Mouse (Mus musculus) intestine, postnatal 0 days (tissue): ENCODE measurements around the gene Kcng1. TPM values are rescaled to one million over a fixed set of nuclear protein-coding genes. Genes with fewer than 3 reads are reported as not detected.

Source experiments
- ATAC-seq: fragments of 200-750 bp; cut with Nextera tagmentation; 2 replicates; pipeline ENCODE4 v1.8.0; 2017; ENCODE audit warnings: mild to moderate bottlenecking, moderate TSS enrichment, moderate library complexity
- H3K27ac ChIP-seq: fragments of 300-500 bp; sonication (generic); 2 replicates; pipeline ENCODE4 v1.5.1; 2014; ENCODE audit warnings: mild to moderate bottlenecking, low read depth, low read length, moderate library complexity
- H3K27me3 ChIP-seq: fragments of 300-500 bp; sonication (generic); replicated peaks from 2 replicates; pipeline ENCODE4 v1.6.1; 2014; ENCODE audit warnings: low read length, mixed read lengths; ENCODE audit not compliant: control insufficient read depth, insufficient read depth
- H3K36me3 ChIP-seq: fragments of 300-500 bp; sonication (generic); 2 replicates; pipeline ENCODE4 v1.6.1; 2014; ENCODE audit warnings: mild to moderate bottlenecking, moderate library complexity; ENCODE audit not compliant: control insufficient read depth, insufficient read depth
- H3K4me1 ChIP-seq: fragments of 300-500 bp; sonication (generic); replicated peaks from 2 replicates; pipeline ENCODE4 v1.6.1; 2014; ENCODE audit warnings: antibody characterized with exemption, low read length, mixed read lengths; ENCODE audit not compliant: control insufficient read depth, insufficient read depth
- H3K4me2 ChIP-seq: fragments of 300-500 bp; sonication (generic); replicated peaks from 2 replicates; pipeline ENCODE4 v1.6.1; 2014; ENCODE audit warnings: low read depth, mild to moderate bottlenecking, moderate library complexity
- H3K4me3 ChIP-seq: fragments of 300-500 bp; sonication (generic); 2 replicates; pipeline ENCODE4 v1.5.1; 2014; ENCODE audit warnings: low read depth, low read length
- H3K9ac ChIP-seq: fragments of 300-500 bp; sonication (generic); 2 replicates; pipeline ENCODE4 v1.6.1; 2014; ENCODE audit warnings: mild to moderate bottlenecking, low read depth, low read length
- H3K9me3 ChIP-seq: fragments of 300-500 bp; sonication (generic); 2 replicates; pipeline ENCODE4 v1.6.1; 2016; ENCODE audit warnings: mixed run types; ENCODE audit not compliant: control insufficient read depth
- CTCF ChIP-seq: sonication (generic); IDR thresholded peaks from 2 replicates; pipeline ENCODE4 v1.5.1; 2016; ENCODE audit warnings: low read depth, mild to moderate bottlenecking, control low read depth, antibody characterized with exemption, moderate library complexity
- WGBS: fragments of 180-500 bp; shearing (Covaris S2); extraction: QIAGEN DNeasy Blood & Tissue Kit; methylation state at CpG from one replicate; pipeline ENCODE4 v1.1.7; 2014; 5-methylcytosine and 5-hydroxymethylcytosine counted together
- polyA plus RNA-seq: library from polyadenylated mRNA; unstranded; fragments of >200 nt; fragmentation: Nextera tagmentation; extraction: Ambion mirVana; gene quantifications from 2 replicates; pipeline ENCODE4 v1.2.1, GENCODE M21; 2015

Gene Kcng1
- polyA plus RNA-seq, 1 experiment from 2014 or later, result 1.8 TPM

DNA sequence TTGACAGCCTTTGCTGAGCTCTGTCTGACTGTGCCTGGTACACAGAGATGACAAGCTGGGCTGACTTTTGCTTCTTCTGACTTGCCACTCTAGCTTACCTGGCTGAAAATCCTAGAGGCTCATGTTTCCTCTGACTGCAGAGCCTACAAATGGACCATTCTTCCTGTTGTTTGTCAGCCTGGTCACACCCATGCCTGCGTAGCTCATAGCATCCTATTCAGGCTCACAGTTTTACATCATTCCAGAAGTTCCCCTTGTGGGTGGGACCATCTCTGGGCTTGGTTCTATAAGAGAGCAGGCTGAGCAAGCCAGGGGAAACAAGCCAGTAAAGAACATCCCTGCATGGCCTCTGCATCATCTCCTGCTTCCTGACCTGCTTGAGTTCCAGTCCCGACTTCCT, 8.3 kb upstream of the Kcng1 start:
- H3K36me3 ChIP-seq, result no peaks in the 10 kb centered on the region
- no peak overlapping the region for H3K4me3 ChIP-seq
- no peak overlapping the region for H3K4me2 ChIP-seq
- no peak for TF ChIP-seq CTCF
- 66% methylated on average over 2 of the region's 2 CpGs for WGBS
- H3K27me3 ChIP-seq, result no peaks in the 10 kb centered on the region
- no peak overlapping the region for H3K27ac ChIP-seq
- H3K9me3 ChIP-seq, result no peaks in the 10 kb centered on the region
- no peak overlapping the region for H3K9ac ChIP-seq
- no peaks in the 10 kb centered on the region for H3K4me1 ChIP-seq
- ATAC-seq, result no peak

DNA sequence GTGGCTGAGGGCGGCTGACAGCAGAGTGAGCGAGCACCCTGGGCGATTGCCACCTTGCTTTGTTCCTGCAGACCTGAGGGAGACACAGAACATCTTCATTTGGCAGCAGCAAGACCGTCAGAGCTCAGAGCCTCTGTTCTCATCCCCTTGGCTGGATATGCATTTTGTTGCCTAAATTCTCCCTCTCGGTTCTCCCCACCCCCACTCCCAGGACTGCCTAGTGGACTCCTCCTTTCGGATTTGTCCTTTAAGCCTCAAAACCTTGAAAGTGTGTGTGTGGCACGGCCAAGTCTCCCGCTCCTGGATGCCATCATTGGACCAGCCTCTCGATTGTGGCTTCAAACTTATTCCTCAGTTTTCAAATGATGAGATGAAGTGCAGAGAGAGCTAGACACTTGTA, 7.5 kb upstream of the Kcng1 start:
- no peaks in the 10 kb centered on the region for H3K27me3 ChIP-seq
- H3K4me3 ChIP-seq, result no peak overlapping the region
- no peak for TF ChIP-seq CTCF
- 64% methylated on average over 9 of the region's 9 CpGs for WGBS
- no peak overlapping the region for H3K9ac ChIP-seq
- ATAC-seq, result no peak
- H3K36me3 ChIP-seq, result no peaks in the 10 kb centered on the region
- H3K27ac ChIP-seq, result no peak overlapping the region
- no peak overlapping the region for H3K4me2 ChIP-seq
- no peaks in the 10 kb centered on the region for H3K4me1 ChIP-seq
- no peaks in the 10 kb centered on the region for H3K9me3 ChIP-seq

DNA sequence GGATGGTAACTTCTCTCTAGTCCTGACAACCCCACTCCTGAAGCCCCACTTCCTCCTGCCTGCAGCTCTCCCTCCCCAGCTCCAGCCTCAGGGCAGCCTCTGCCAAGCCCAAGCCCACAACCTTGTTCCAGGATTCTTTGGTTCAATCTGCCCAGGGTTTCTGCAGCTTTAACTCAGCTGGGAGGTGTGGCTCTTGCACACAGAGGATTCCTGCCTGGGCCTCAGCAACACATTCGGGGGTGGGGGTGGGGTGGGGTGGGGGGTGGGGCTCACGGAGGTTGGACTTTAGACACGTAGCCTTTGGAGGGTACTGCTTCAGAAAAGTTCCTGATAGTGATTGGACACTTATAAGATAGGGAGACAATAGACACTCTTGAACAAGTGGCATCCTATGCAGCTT, 5.5 kb upstream of the Kcng1 start:
- no peak overlapping the region for H3K4me3 ChIP-seq
- no peaks in the 10 kb centered on the region for H3K36me3 ChIP-seq
- H3K27me3 ChIP-seq, result peaks cover 6% of the 10 kb centered on the region; the same call in 1 of the 2 replicates
- no peak for TF ChIP-seq CTCF
- H3K9ac ChIP-seq, result no peak overlapping the region
- no peak for ATAC-seq
- H3K9me3 ChIP-seq, result no peaks in the 10 kb centered on the region
- no peak overlapping the region for H3K27ac ChIP-seq
- 7% methylated on average over 3 of the region's 3 CpGs for WGBS
- H3K4me1 ChIP-seq, result no peaks in the 10 kb centered on the region
- no peak overlapping the region for H3K4me2 ChIP-seq

DNA sequence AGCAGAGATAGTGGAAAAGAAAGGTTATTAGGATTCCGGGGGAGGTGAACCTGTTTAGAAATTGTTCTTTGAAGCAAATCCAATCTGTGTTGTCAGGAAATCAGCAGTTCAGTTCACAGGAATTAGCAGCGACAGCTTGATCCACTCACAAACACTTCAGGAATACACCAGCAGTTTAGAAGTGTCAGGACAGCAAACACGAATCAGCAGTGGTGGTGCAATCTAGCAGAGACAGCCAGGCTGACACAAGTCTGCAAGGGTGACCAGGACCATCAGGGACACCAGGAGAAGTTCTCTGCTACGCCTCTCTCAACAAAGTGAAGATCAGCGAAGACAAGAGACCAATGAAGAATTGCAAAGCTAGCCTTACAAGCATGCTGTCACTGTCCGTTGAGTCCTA, 3.6 kb upstream of the Kcng1 start:
- TF ChIP-seq CTCF, result no peak
- no peak overlapping the region for H3K4me3 ChIP-seq
- H3K9ac ChIP-seq, result no peak overlapping the region
- no peaks in the 10 kb centered on the region for H3K9me3 ChIP-seq
- no peaks in the 10 kb centered on the region for H3K4me1 ChIP-seq
- no peak overlapping the region for H3K27ac ChIP-seq
- peaks cover 24% of the 10 kb centered on the region for H3K27me3 ChIP-seq
- ATAC-seq, result no peak
- no peaks in the 10 kb centered on the region for H3K36me3 ChIP-seq
- 83% methylated on average over 6 of the region's 6 CpGs for WGBS
- no peak overlapping the region for H3K4me2 ChIP-seq

DNA sequence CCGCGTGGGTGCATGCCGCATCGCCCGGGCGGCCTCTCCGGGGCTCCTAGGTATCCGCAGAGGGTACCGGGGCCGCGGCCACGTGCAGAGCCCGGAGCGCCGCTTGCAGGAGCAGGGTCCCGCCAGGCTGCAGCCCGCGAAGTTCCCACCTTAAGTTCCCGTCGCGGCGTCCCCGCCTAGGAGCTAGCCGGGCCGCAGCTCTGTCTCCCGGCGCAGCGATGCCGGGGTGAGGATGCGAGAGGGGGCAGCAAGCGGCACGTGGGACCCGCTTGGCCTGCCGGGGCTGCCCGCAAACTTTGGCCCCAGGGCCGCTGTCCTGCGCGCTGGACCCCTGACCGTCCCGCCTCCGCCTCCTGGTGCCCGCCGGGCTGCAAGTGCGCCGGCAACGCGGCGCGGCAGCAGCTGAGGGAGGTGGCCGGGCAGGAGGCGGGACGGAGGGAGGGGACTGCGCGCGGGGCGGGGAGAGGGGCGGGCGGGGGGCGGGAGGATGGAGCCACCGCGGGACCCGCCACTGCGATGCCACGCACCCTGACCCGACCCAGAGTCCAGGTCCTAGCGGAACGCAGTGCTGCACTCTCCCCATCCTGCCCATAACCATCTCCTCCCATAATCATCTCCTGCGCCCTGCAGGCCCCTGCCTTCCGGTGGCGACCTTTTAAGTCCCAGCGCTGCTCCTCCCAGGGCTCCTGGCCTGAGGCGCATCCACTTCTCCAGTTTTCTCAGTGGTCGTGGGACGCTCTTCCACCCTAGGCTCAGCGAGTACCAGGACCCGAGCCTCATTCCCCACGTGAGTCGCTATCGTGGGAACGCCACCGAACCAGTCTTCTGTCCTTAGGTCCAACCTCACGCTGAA, 581 bp downstream of the Kcng1 start:
- TF ChIP-seq CTCF, result peak; percentile 16; the same call in 1 of the 2 replicates
- WGBS, result 3% methylated on average over 57 of the region's 82 CpGs
- Histone ChIP-seq H3K9me3 (no peaks in the 10 kb centered on the region), H3K27ac (no peak overlapping the region), H3K27me3 (peaks cover 42% of the 10 kb centered on the region), H3K4me1 (no peaks in the 10 kb centered on the region), H3K9ac (peak overlapping the region; percentile 22; the same call in 1 of the 2 replicates), H3K4me2 (peak overlapping the region; percentile 88), H3K4me3 (peak overlapping the region; percentile 51), H3K36me3 (no peaks in the 10 kb centered on the region)
- ATAC-seq, result no peak

DNA sequence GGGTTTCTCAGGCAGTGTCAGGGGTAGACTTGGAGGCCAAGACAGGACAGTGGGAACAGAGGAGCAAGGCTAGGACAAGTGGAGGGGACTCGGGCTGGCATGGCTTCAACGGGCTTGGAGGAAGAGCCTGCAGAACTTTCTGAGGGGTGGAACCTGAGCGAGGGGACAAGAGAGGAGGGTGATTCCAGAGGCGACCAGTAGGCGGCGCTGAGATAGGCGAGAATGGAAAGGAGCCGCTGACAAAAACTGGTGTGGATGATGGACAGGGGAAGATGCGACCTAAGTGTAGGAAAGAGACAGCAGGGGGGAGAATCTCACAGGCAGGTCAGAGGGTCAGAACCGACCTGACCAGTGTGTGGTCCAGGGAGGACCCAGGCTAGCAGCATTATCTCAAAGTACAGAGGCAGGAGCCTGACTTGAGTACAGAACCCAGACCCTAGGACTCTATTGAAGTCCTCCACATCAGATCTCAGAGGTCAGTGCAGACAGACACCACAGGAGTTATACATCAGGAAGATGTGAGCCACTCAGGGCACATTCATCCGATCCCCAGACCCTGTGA, 7.1 kb downstream of the Kcng1 start:
- Histone ChIP-seq H3K4me3 (no peak overlapping the region), H3K27me3 (peaks cover 33% of the 10 kb centered on the region), H3K4me1 (no peaks in the 10 kb centered on the region), H3K36me3 (no peaks in the 10 kb centered on the region), H3K9me3 (no peaks in the 10 kb centered on the region), H3K4me2 (no peak overlapping the region), H3K9ac (no peak overlapping the region), H3K27ac (no peak overlapping the region)
- peak; percentile 90 for TF ChIP-seq CTCF
- no peak for ATAC-seq
- 7% methylated on average over 11 of the region's 11 CpGs for WGBS
